Mouse (Mus musculus) ES-Bruce4 (cell line): ENCODE measurements around the gene Akr1c12.

Experiments
- CTCF ChIP-seq: IDR thresholded peaks from one replicate; pipeline ENCODE4 v1.8.1; 2011; ENCODE audit warnings: low read depth, low read length
- POLR2A ChIP-seq: IDR thresholded peaks from one replicate; pipeline ENCODE4 v1.8.1; 2011; ENCODE audit warnings: low read length; ENCODE audit not compliant: insufficient read depth

- TF ChIP-seq CTCF (no peak), POLR2A (no peak)
These were observed 48.2 kb downstream of the Akr1c12 start for GRCm38 (mm10) chr13:4230841-4231623.
